In genomic region chr1:183117827-183118825, GRCm38 (mm10) we compare ENCODE assay signal across 11 mouse cellular contexts.
DNase-seq lines count a peak whose midpoint lies in the region; ATAC-seq and TF ChIP-seq lines count a peak whose summit lies in the region.
"Had no signal": no experiment of that assay in that cellular context is flagged by ENCODE, and none has a peak within 500 bp of the region (broad histone marks: within the 10 kb centered on the region; RNA-seq: fewer than 3 reads in every experiment).

No protein-coding gene starts in this region.

- WGBS in lung, embryonic 14.5 days, result 49% methylated on average over 21 of the region's 21 CpGs
- 47% methylated on average over 21 of the region's 21 CpGs for WGBS in hindbrain, embryonic 13.5 days
- WGBS in midbrain, embryonic 16.5 days, result 41% methylated on average over 21 of the region's 21 CpGs

- peak; percentile 40 for DNase-seq in gastrocnemius, adult 2 months
- DNase-seq in gastrocnemius, postnatal 4 days (ENCODE audit: low spot score in 2 of 2), result no peak
- DNase-seq in lung, embryonic 14.5 days, result peak; percentile 73
- no peak for DNase-seq in lung, adult 18-20 months
- DNase-seq in urinary bladder, postnatal 25 days (ENCODE audit: low spot score), result no peak
- DNase-seq in c-Kit-positive CD71-positive TER-119-positive erythroid progenitor cells, embryonic 14.5 days (ENCODE audit: low spot score), result no peak
- DNase-seq: kidney, adult 11 months had no signal

- intact Hi-C loops in gastrocnemius, adult 2 months (cut with DNase I), result no loop called here

- H3K9ac ChIP-seq in lung, embryonic 14.5 days, result no peak overlapping the region
- H3K9ac ChIP-seq in hindbrain, embryonic 13.5 days, result no peak overlapping the region
- 0 out of 2 replicates have a peak overlapping the region, but pooled peaks have one; percentile 25 for H3K9ac ChIP-seq in midbrain, embryonic 16.5 days (ENCODE audit: low read depth, low read length)

- H3K4me3 ChIP-seq in gastrocnemius, adult 2 months, result no peak overlapping the region
- no peak overlapping the region for H3K4me3 ChIP-seq in lung, embryonic 14.5 days (ENCODE audit: low read depth, low read length)
- H3K4me3 ChIP-seq in hindbrain, embryonic 13.5 days, result no peak overlapping the region
- H3K4me3 ChIP-seq in midbrain, embryonic 16.5 days (ENCODE audit: low read depth, low read length), result no peak overlapping the region
- H3K4me3 ChIP-seq: megakaryocyte, embryonic 14.5 days had no signal

- no peaks in the 10 kb centered on the region for H3K9me3 ChIP-seq in lung, embryonic 14.5 days (ENCODE audit: low read depth, low read length)
- no peaks in the 10 kb centered on the region for H3K9me3 ChIP-seq in hindbrain, embryonic 13.5 days
- no peaks in the 10 kb centered on the region for H3K9me3 ChIP-seq in midbrain, embryonic 16.5 days (replicated peaks; ENCODE audit: control insufficient read depth, low read length, poor library complexity, severe bottlenecking)

- no peaks in the 10 kb centered on the region for H3K27me3 ChIP-seq in lung, embryonic 14.5 days (ENCODE audit: insufficient read depth, low read length)
- no peaks in the 10 kb centered on the region for H3K27me3 ChIP-seq in hindbrain, embryonic 13.5 days
- no peaks in the 10 kb centered on the region for H3K27me3 ChIP-seq in midbrain, embryonic 16.5 days (ENCODE audit: control insufficient read depth, insufficient read depth, low read depth, low read length)
- H3K27me3 ChIP-seq: megakaryocyte, embryonic 14.5 days had no signal

- no peaks in the 10 kb centered on the region for H3K36me3 ChIP-seq in lung, embryonic 14.5 days (ENCODE audit: insufficient read depth)
- no peaks in the 10 kb centered on the region for H3K36me3 ChIP-seq in hindbrain, embryonic 13.5 days
- no peaks in the 10 kb centered on the region for H3K36me3 ChIP-seq in midbrain, embryonic 16.5 days (ENCODE audit: control insufficient read depth, insufficient read depth, low read length)

- H3K4me1 ChIP-seq in lung, embryonic 14.5 days (ENCODE audit: insufficient read depth), result peaks cover 24% of the 10 kb centered on the region
- peaks cover 47% of the 10 kb centered on the region for H3K4me1 ChIP-seq in hindbrain, embryonic 13.5 days (replicated peaks)
- H3K4me1 ChIP-seq in midbrain, embryonic 16.5 days (ENCODE audit: control insufficient read depth, insufficient read depth, low read length), result peaks cover 17% of the 10 kb centered on the region

- H3K27ac ChIP-seq in gastrocnemius, adult 2 months, result peak overlapping the region; percentile 68
- peak overlapping the region; percentile 46; the same call in 1 of the 2 replicates for H3K27ac ChIP-seq in lung, embryonic 14.5 days (ENCODE audit: low read depth)
- peak overlapping the region; percentile 72 for H3K27ac ChIP-seq in hindbrain, embryonic 13.5 days
- H3K27ac ChIP-seq in midbrain, embryonic 16.5 days (ENCODE audit: low read length), result peak overlapping the region; percentile 60

- 0 out of 2 replicates have a peak, but pooled peaks have one; percentile 12 for ATAC-seq in lung, embryonic 14.5 days (ENCODE audit: insufficient read depth)
- ATAC-seq in hindbrain, embryonic 13.5 days (ENCODE audit: low FRiP score), result no peak
- ATAC-seq in midbrain, embryonic 16.5 days, result peak; percentile 54; the same call in 1 of the 2 replicates
- ATAC-seq: CD4-positive, CD25-positive, alpha-beta regulatory T cell, adult 4 months had no signal

- H3K4me2 ChIP-seq in lung, embryonic 14.5 days, result no peak overlapping the region
- peak overlapping the region; percentile 17; the same call in 1 of the 2 replicates for H3K4me2 ChIP-seq in hindbrain, embryonic 13.5 days
- H3K4me2 ChIP-seq in midbrain, embryonic 16.5 days (ENCODE audit: low read length), result peak overlapping the region; percentile 17; the same call in 1 of the 2 replicates

- TF ChIP-seq CTCF in gastrocnemius, adult 2 months (IDR thresholded peaks at IDR 0.05), result no peak
- TF ChIP-seq CTCF in lung, embryonic 14.5 days (IDR thresholded peaks at IDR 0.05; ENCODE audit: low read depth), result no peak

Comparison
In these comparisons a context has a peak if more than half of its experiments do, and no peak if none do; other contexts are left out.
1. DNase-seq: peak in gastrocnemius, adult 2 months (single experiment) and lung, embryonic 14.5 days (single experiment); none in gastrocnemius, postnatal 4 days (0 of 2), lung, adult 18-20 months (0 of 2), urinary bladder, postnatal 25 days (single experiment) and c-Kit-positive CD71-positive TER-119-positive erythroid progenitor cells, embryonic 14.5 days (single experiment).
2. Peak in every context shown above with its lines, with median percentiles within 50 percentile points of each other: H3K27ac ChIP-seq.